Mouse (Mus musculus) embryo, embryonic 11 days (tissue): ENCODE data around the gene Exoc7.
A peak's percentile ranks its signal among the peaks of the same experiment; 100 is the strongest.

Experiments
- DNase-seq: peaks from one replicate; pipeline ENCODE4 v3.0.0-alpha.2; 2015

Exoc7 gene

DNA sequence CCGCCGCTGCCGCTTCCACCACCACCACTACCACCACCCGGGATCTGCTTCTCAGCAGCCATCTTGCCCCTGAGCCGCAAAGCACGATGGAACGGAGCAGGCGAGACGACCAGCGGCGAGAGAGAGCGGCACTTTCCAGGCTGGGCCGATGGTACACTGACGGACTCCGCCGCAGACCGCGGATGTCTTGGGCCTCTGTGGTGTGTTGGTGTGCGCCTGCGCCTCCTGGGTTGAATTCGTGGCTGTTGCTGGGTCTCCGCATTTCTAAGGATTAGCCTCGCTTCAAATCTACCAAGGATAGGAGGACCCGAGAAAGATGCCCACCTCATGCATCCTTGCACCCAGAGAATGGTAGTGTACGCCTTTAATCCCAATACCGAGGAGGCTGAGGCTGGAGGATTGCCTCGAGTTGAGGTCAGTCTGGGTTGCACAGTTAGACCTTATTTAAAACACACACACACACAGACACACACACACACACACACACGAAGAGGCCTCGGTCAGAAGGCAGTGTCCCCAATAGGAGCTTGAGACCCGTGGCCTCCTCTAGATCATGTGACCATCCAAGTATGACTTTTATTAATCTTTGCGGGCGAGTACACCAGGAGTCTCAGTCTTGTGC lies 32.9 kb downstream of the Exoc7 start, which contains the start of gene Srp68:
TSS of gene Srp68 (minus strand) at position 173 of the 622 bp plus-strand sequence.
- peak; percentile 97 for DNase-seq

DNA sequence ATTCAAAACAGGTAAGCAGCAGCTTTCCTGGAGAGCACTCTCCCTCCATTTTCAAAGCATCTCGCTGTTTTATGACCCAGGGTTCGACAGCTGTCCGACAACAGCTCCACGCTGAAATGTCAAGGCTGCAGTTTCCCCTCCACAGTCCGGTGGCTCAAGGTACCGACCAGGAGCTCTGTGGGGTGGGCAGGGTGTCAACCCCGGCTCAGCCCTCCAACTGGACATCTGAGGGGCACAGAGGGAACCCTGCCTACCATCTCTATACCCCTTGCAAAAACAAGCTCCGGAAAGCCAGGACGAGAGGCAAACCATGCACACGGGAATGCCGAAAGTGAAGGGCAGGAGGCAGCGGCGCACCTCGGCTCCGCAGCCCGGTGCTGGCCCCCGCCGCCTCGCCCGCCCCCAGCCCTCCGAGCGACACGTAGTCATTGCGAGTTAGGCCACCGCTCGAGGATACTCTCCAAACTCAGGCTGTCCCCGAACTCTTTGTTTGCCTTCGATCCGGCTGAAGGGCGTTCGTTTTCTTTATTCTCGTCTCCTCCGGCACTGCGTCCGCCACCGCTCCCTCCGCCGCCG lies 33.5 kb downstream of the Exoc7 start:
- no peak for DNase-seq

GRCm38 (mm10) chr11:116272589-116273468 lies 34.2 kb downstream of the Exoc7 start:
- no peak for DNase-seq

DNA sequence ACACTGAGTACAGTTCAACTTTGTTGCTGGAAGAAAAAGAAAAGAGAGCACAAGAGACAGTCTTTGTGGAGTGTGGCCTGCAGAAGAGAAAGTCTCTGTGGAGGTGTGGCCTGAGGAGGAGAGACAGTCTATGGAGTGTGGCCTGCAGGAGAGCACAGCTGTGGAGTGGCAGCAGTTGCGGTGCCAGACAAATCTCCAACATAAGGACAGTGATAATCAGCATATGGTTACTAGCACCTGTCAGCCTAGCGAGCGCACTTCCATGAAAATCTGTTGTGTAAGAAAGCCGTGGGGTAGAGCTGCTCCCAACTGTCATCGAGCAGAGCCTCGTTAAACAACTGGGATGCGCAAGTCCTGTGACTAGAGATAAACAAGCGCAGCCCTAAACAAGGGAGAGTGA lies 37.5 kb downstream of the Exoc7 start:
- no peak for DNase-seq

GRCm38 (mm10) chr11:116268313-116268712 lies 38.7 kb downstream of the Exoc7 start:
- DNase-seq = no peak

- peak; percentile 23 for DNase-seq
Observed at GRCm38 (mm10) chr11:116267637-116268036, 39.4 kb downstream of the Exoc7 start.

DNA sequence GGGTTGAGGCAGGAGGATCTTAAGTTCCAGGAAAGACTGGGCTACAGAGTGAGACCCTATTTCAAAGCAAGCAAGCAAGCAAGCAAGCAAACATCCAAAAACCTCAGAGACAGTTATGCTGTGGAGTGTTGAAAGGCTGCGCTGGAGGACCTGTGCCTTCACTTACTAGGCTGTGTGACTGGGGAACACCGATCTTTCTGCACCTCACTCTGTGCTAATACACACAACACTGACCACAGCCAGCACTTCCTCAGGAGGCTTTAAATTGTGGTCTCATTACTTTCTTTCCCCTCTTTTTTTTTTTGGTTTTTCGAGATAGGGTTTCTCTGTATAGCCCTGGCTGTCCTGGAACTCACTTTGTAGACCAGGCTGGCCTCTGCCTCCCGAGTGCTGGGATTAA lies 41.2 kb downstream of the Exoc7 start:
- DNase-seq = no peak

DNA sequence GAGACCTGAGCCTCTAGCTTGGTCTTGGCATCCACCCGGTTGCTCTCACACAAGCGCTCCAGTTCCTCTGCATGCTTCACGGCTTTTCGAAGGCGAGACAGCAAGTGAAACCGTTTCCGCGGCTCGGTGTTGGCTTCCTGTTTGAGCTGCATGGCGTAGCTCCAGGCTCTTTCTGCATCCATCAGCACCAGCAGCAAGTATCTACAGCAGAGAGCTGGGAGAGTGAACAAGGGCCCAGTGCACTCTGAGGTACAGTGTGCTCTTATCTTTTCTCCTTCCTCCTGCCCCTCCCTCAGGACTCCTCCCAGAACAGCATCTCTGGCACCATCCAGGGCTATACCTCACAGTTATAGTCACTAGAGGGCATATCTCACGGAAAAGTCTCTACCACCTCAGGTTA lies 41.7 kb downstream of the Exoc7 start:
- DNase-seq = no peak

DNA sequence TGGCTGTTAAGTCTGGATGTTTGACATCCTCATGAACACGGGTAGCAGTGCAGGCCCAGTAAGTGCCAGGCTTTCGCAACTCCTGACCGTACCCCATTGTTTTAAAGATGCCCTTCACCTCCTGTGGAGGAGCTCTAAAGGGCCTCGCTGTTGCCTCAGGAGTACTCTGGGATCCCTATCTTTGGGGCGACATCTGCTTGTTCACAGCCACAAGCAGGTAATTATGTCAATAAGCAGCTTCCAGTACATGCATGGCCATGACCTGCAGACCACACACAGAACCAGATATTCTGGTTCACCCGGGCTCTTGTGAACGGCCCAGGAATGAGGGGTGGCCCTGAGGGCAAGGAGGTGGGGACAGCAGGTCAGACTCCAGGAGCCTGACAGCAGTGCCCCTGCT lies 46.8 kb downstream of the Exoc7 start:
- DNase-seq = no peak

- no peak for DNase-seq
Observed at GRCm38 (mm10) chr11:116259461-116259860, 47.6 kb downstream of the Exoc7 start.

- DNase-seq = no peak
Observed at GRCm38 (mm10) chr11:116255982-116256675, 50.9 kb downstream of the Exoc7 start.

GRCm38 (mm10) chr11:116255090-116255981 lies 51.7 kb downstream of the Exoc7 start:
- DNase-seq = no peak

DNA sequence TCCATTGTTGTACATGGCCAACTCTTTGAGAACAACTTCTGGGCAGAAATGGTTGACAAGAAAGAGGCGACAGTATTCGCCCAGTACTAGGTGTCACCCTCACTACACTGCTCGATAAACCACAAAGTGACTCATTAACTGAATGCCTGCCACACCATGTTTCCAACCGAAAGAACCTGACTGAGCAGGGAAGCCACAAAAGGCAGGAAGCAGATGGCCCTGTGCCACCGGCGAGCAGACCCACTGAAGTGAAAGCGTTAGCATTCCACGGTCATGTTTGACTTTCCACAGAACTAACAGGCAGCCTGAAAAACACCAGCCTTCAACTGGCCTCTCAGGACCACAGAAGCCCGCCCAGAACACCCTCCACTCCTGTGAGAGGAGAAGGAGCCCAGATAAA lies 52.4 kb downstream of the Exoc7 start:
- no peak for DNase-seq

- DNase-seq = no peak
Observed at GRCm38 (mm10) chr11:116253076-116253600, 53.9 kb downstream of the Exoc7 start.

GRCm38 (mm10) chr11:116250898-116251297 lies 56.1 kb downstream of the Exoc7 start:
- DNase-seq = no peak

GRCm38 (mm10) chr11:116247502-116248222 lies 59.4 kb downstream of the Exoc7 start:
- DNase-seq = no peak

GRCm38 (mm10) chr11:116245616-116246015 lies 61.4 kb downstream of the Exoc7 start:
- DNase-seq = no peak

GRCm38 (mm10) chr11:116244580-116244979 lies 62.5 kb downstream of the Exoc7 start:
- no peak for DNase-seq

DNA sequence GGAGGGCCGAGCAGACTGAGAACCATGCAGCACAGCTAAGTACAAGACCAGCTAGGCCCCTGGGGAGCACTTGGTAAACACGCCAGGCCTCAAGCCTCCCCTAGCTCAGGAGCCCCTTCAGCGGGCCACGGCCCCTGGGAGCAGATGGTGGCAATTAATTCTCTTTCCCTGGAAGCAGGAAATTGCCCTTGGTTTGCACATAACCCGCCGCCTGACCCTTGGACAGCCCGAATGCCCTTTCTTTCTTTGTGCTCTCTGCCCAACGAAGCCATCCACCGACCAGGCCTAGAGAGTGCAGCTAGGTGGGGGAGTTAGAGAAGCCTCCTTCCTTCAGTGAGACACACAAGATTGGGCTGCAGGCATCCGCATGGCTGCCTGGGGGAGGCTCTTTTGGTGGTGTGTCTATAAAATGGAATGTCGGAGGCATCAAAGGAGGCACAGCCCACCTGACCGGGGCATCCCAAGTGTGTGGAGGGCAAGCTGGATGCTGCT lies 65.2 kb downstream of the Exoc7 start:
- peak; percentile 77 for DNase-seq

- peak; percentile 49 for DNase-seq
Observed at GRCm38 (mm10) chr11:116239797-116240196, 67.2 kb downstream of the Exoc7 start.
